Comparison of ENCODE assay signal across 7 mouse cellular contexts in the genomic region with DNA sequence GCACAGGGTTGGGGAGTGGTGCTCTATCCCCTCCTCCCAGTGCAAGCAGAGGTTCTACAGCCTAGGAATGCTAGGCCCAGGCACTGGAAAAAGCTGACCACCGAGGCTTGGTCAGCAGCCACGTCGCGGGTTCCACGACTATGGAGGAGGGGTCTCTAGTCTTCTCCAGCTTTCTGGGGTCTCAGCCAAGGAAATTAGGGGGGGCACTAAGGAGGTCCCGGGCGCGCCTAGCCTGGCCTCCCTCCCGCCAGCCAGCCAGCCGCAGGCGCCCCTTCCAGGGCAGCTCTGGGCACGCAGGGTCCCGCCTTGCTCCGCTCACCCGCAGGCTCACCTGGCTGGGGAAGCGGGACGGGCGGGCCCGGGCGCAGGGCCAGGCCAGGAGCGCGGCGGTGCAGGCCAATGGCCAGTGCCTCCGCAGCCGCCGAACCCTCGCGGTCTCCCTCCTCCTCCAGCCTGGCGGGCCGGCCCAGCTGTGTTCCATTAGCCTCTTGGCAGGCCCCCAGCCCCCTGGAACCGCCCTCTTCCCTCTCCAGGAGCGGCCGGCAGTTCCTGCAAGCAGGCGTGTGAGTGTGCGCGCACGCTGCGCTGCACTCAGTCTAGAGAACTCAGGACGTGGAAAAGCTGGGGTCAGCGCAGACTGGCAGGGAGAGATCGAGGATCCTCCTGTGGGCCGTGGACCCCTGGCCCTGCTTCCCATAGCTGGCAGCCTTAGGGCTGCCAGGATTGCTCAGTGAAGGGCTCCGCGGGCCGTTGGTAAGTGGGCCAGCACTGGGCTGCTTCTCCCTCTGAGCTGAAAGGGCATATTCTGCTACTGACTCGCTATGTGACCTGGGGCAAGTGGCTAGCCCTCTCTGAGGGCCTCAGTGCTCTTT. TPM values are rescaled to one million over a fixed set of nuclear protein-coding genes. Genes with fewer than 3 reads are reported as not detected.
A peak's percentile ranks its signal among the peaks of the same experiment; 100 is the strongest.
DNase-seq lines count a peak whose midpoint lies in the region; ATAC-seq lines count a peak whose summit lies in the region.

TSS of gene Col16a1 (plus strand) at position 510 of the 872 bp plus-strand sequence.

- H3K4me2 ChIP-seq in embryonic facial prominence, embryonic 11.5 days (ENCODE audit: low read depth, low read length), result peak within 1 kb of the TSS; percentile 91
- H3K4me2 ChIP-seq in intestine, embryonic 15.5 days (replicated peaks), result peak within 1 kb of the TSS; percentile 81
- peak within 1 kb of the TSS; percentile 56 for H3K4me2 ChIP-seq in midbrain, embryonic 12.5 days (replicated peaks)

- intact Hi-C loops in left cerebral cortex, postnatal 4 days (cut with DNase I), result no loop called here

- peak within 1 kb of the TSS; percentile 90 for H3K27ac ChIP-seq in embryonic facial prominence, embryonic 11.5 days (replicated peaks; ENCODE audit: low read depth, low read length)
- peak within 1 kb of the TSS; percentile 94 for H3K27ac ChIP-seq in intestine, embryonic 15.5 days
- no peak within 1 kb of the TSS for H3K27ac ChIP-seq in midbrain, embryonic 12.5 days (replicated peaks)

- peaks cover 7% of the 10 kb centered on the region for H3K4me1 ChIP-seq in embryonic facial prominence, embryonic 11.5 days (ENCODE audit: control insufficient read depth, insufficient read depth, low read length)
- peaks cover 41% of the 10 kb centered on the region for H3K4me1 ChIP-seq in intestine, embryonic 15.5 days (replicated peaks)
- peaks cover 20% of the 10 kb centered on the region for H3K4me1 ChIP-seq in midbrain, embryonic 12.5 days

- peak; percentile 91 to 93 for DNase-seq in adrenal gland, postnatal 36 days
- DNase-seq in embryonic facial prominence, embryonic 11.5 days (ENCODE audit: low spot score), result peak; percentile 94
- peak; percentile 95 for DNase-seq in left cerebral cortex, postnatal 4 days
- DNase-seq in spleen, postnatal 36 days (ENCODE audit: low spot score in 2 of 2), result peak; percentile 24 to 25

- H3K4me3 ChIP-seq in embryonic facial prominence, embryonic 11.5 days (ENCODE audit: low read depth, low read length), result peak within 1 kb of the TSS; percentile 41
- H3K4me3 ChIP-seq in intestine, embryonic 15.5 days (replicated peaks), result peak within 1 kb of the TSS; percentile 52
- H3K4me3 ChIP-seq in midbrain, embryonic 12.5 days, result peak within 1 kb of the TSS; percentile 31

- no peaks in the 10 kb centered on the region for H3K27me3 ChIP-seq in embryonic facial prominence, embryonic 11.5 days (ENCODE audit: control insufficient read depth, insufficient read depth, low read length)
- H3K27me3 ChIP-seq in intestine, embryonic 15.5 days (replicated peaks), result no peaks in the 10 kb centered on the region
- H3K27me3 ChIP-seq in midbrain, embryonic 12.5 days, result peaks cover 57% of the 10 kb centered on the region

- H3K36me3 ChIP-seq in embryonic facial prominence, embryonic 11.5 days (replicated peaks; ENCODE audit: control insufficient read depth, insufficient read depth, low read depth, low read length), result no peaks in the 10 kb centered on the region
- peaks cover 2% of the 10 kb centered on the region; the same call in 1 of the 2 replicates for H3K36me3 ChIP-seq in intestine, embryonic 15.5 days
- no peaks in the 10 kb centered on the region for H3K36me3 ChIP-seq in midbrain, embryonic 12.5 days

- WGBS in embryonic facial prominence, embryonic 11.5 days, result 2% methylated on average over 43 of the region's 46 CpGs
- 3% methylated on average over 46 of the region's 46 CpGs for WGBS in intestine, embryonic 15.5 days
- WGBS in midbrain, embryonic 12.5 days, result 1% methylated on average over 45 of the region's 46 CpGs

- peak; percentile 80 for ATAC-seq in embryonic facial prominence, embryonic 11.5 days (replicated peaks; ENCODE audit: insufficient number of reproducible peaks, low FRiP score, low TSS enrichment, low read depth)
- peak; percentile 28 for ATAC-seq in granulocyte monocyte progenitor cell, adult 5-6 weeks (replicated peaks; ENCODE audit: poor library complexity, severe bottlenecking)
- peak; percentile 90 for ATAC-seq in intestine, embryonic 15.5 days
- peak; percentile 54; the same call in 1 of the 2 replicates for ATAC-seq in midbrain, embryonic 12.5 days (ENCODE audit: low FRiP score, low read depth)

- H3K9ac ChIP-seq in embryonic facial prominence, embryonic 11.5 days (replicated peaks; ENCODE audit: low read length), result peak within 1 kb of the TSS; percentile 73
- peak within 1 kb of the TSS; percentile 64 for H3K9ac ChIP-seq in intestine, embryonic 15.5 days
- H3K9ac ChIP-seq in midbrain, embryonic 12.5 days (replicated peaks), result peak within 1 kb of the TSS; percentile 40

- no peaks in the 10 kb centered on the region for H3K9me3 ChIP-seq in embryonic facial prominence, embryonic 11.5 days (replicated peaks; ENCODE audit: control insufficient read depth, low read length)
- H3K9me3 ChIP-seq in intestine, embryonic 15.5 days, result no peaks in the 10 kb centered on the region
- no peaks in the 10 kb centered on the region for H3K9me3 ChIP-seq in midbrain, embryonic 12.5 days

RNA-seq across cellular contexts. Expression of gene Col16a1, which starts in this region (rescaled TPM):
- 10 to 100 TPM; 15.6 to 18.7 TPM for total RNA-seq in adrenal gland, postnatal 36 days (2021)
- 5.6 and 8.9 TPM in 2 replicates for polyA plus RNA-seq in embryonic facial prominence, embryonic 11.5 days (2014; fragmentation: Nextera tagmentation; extraction: Ambion mirVana)
- total RNA-seq in granulocyte monocyte progenitor cell, adult 5-6 weeks (2014; fragmentation: Nextera tagmentation), result 0.21 TPM in 1 of 2 replicates, not detected in the other
- 0.52 and 1.9 TPM in 2 replicates for total RNA-seq in granulocyte monocyte progenitor cell, adult 5-6 weeks (2017)
- polyA plus RNA-seq in intestine, embryonic 15.5 days (2015; fragmentation: Nextera tagmentation; extraction: Ambion mirVana), result 60.0 and 63.0 TPM in 2 replicates
- 10 to 100 TPM; 19.5 to 24.1 TPM for total RNA-seq in left cerebral cortex, postnatal 4 days (2021)
- 21.0 and 28.9 TPM in 2 replicates for polyA plus RNA-seq in midbrain, embryonic 12.5 days (2016; fragmentation: Nextera tagmentation; extraction: Ambion mirVana)

Comparison
In these comparisons a context has a peak if more than half of its experiments do, and no peak if none do; other contexts are left out.
1. RNA of gene Col16a1 (total RNA-seq): 19.5 to 24.1 TPM in left cerebral cortex, postnatal 4 days and 15.6 to 18.7 TPM in adrenal gland, postnatal 36 days; 0.21 to 1.9 TPM in granulocyte monocyte progenitor cell, adult 5-6 weeks; every median in the first group is over 4 times any median in the second.
2. DNase-seq: peak in every context shown above with its lines; median percentile 95 in left cerebral cortex, postnatal 4 days; 94 in embryonic facial prominence, embryonic 11.5 days; 92 in adrenal gland, postnatal 36 days; 24 in spleen, postnatal 36 days.
3. ATAC-seq: peak in every context shown above with its lines; median percentile 90 in intestine, embryonic 15.5 days; 80 in embryonic facial prominence, embryonic 11.5 days; 54 in midbrain, embryonic 12.5 days; 28 in granulocyte monocyte progenitor cell, adult 5-6 weeks.
4. Peak in every context shown above with its lines, with median percentiles within 50 percentile points of each other: H3K4me2 ChIP-seq, H3K4me3 ChIP-seq and H3K9ac ChIP-seq.